Mouse (Mus musculus) stomach, postnatal 0 days (tissue): Measurements from ENCODE around the gene Xrcc4. TPM values are rescaled to one million over a fixed set of nuclear protein-coding genes. Genes with fewer than 3 reads are reported as not detected.

ENCODE experiments used
- ATAC-seq: fragments of 200-750 bp; cut with Nextera tagmentation; 2 replicates; pipeline ENCODE4 v1.8.0; 2017; ENCODE audit not compliant: low FRiP score, low TSS enrichment
- DNase-seq: peaks from one replicate; pipeline ENCODE4 v3.0.0-alpha.2; 2016; ENCODE audit warnings: low spot score
- H3K27ac ChIP-seq: fragments of 300-500 bp; sonication (generic); replicated peaks from 2 replicates; pipeline ENCODE4 v1.5.1; 2014; ENCODE audit warnings: mild to moderate bottlenecking, control low read depth
- H3K27me3 ChIP-seq: fragments of 300-500 bp; sonication (generic); 2 replicates; pipeline ENCODE4 v1.6.1; 2014; ENCODE audit warnings: low read length; ENCODE audit not compliant: control insufficient read depth, insufficient read depth
- H3K36me3 ChIP-seq: fragments of 300-500 bp; sonication (generic); 2 replicates; pipeline ENCODE4 v1.6.1; 2014; ENCODE audit warnings: low read length, mixed read lengths; ENCODE audit not compliant: control insufficient read depth, insufficient read depth
- H3K4me1 ChIP-seq: fragments of 300-500 bp; sonication (generic); replicated peaks from 2 replicates; pipeline ENCODE4 v1.6.1; 2014; ENCODE audit warnings: antibody characterized with exemption; ENCODE audit not compliant: control insufficient read depth, insufficient read depth
- H3K4me2 ChIP-seq: fragments of 300-500 bp; sonication (generic); replicated peaks from 2 replicates; pipeline ENCODE4 v1.6.1; 2014; ENCODE audit warnings: low read depth, mild to moderate bottlenecking, control low read depth, moderate library complexity
- H3K4me3 ChIP-seq: fragments of 300-500 bp; sonication (generic); 2 replicates; pipeline ENCODE4 v1.5.1; 2014; ENCODE audit warnings: low read depth, low read length, control low read depth
- H3K9ac ChIP-seq: fragments of 300-500 bp; sonication (generic); 2 replicates; pipeline ENCODE4 v1.6.1; 2014; ENCODE audit warnings: mild to moderate bottlenecking, low read length, control low read depth, mixed read lengths
- H3K9me3 ChIP-seq: fragments of 300-500 bp; sonication (generic); 2 replicates; pipeline ENCODE4 v1.6.1; 2016; ENCODE audit warnings: low read length; ENCODE audit not compliant: control insufficient read depth
- CTCF ChIP-seq: IDR thresholded peaks from 2 replicates; pipeline ENCODE4 v1.5.1; 2016; ENCODE audit warnings: antibody characterized with exemption, low read depth, mild to moderate bottlenecking, moderate library complexity
- EP300 ChIP-seq: optimal IDR thresholded peaks from 2 replicates; pipeline ENCODE3; 2016; ENCODE audit warnings: antibody characterized with exemption
- WGBS: fragments of 180-500 bp; shearing (Covaris S2); extraction: QIAGEN DNeasy Blood & Tissue Kit; methylation state at CpG from one replicate; pipeline ENCODE4 v1.1.7; 2014; 5-methylcytosine and 5-hydroxymethylcytosine counted together
- polyA plus RNA-seq: library from polyadenylated mRNA; unstranded; fragments of >200 nt; fragmentation: Nextera tagmentation; extraction: Ambion mirVana; gene quantifications from 2 replicates; pipeline ENCODE4 v1.2.1, GENCODE M21; 2015

Xrcc4 gene
- polyA plus RNA-seq, 1 experiment from 2014 or later = 11.0 TPM

GRCm38 (mm10) chr13:89875499-89875898 is 213.9 kb downstream of the Xrcc4 start:
- no peak for DNase-seq
- no peaks in the 10 kb centered on the region for H3K9me3 ChIP-seq
- no peaks in the 10 kb centered on the region for H3K36me3 ChIP-seq
- no peak for TF ChIP-seq CTCF
- TF ChIP-seq EP300 = no peak
- H3K4me2 ChIP-seq = no peak overlapping the region
- WGBS = 94% methylated on average over 4 of the region's 4 CpGs
- H3K4me1 ChIP-seq = no peaks in the 10 kb centered on the region
- no peak for ATAC-seq
- H3K9ac ChIP-seq = no peak overlapping the region
- H3K27me3 ChIP-seq = no peaks in the 10 kb centered on the region
- H3K4me3 ChIP-seq = no peak overlapping the region
- H3K27ac ChIP-seq = no peak overlapping the region

- no peaks in the 10 kb centered on the region for H3K36me3 ChIP-seq
- no peaks in the 10 kb centered on the region for H3K27me3 ChIP-seq
- TF ChIP-seq EP300 (no peak), CTCF (no peak)
- DNase-seq (no peak), ATAC-seq (no peak)
- H3K4me1 ChIP-seq = no peaks in the 10 kb centered on the region
- 71% methylated on average over 3 of the region's 3 CpGs for WGBS
- no peak overlapping the region for H3K9ac ChIP-seq
- H3K4me3 ChIP-seq = no peak overlapping the region
- H3K9me3 ChIP-seq = no peaks in the 10 kb centered on the region
- H3K27ac ChIP-seq = no peak overlapping the region
- H3K4me2 ChIP-seq = no peak overlapping the region
Measured at GRCm38 (mm10) chr13:89872725-89873124, 216.7 kb downstream of the Xrcc4 start.

- WGBS = 60% methylated on average over 5 of the region's 5 CpGs
- Histone ChIP-seq H3K9me3 (no peaks in the 10 kb centered on the region), H3K27me3 (no peaks in the 10 kb centered on the region), H3K4me2 (no peak overlapping the region), H3K4me1 (no peaks in the 10 kb centered on the region), H3K36me3 (no peaks in the 10 kb centered on the region), H3K4me3 (no peak overlapping the region), H3K9ac (no peak overlapping the region), H3K27ac (no peak overlapping the region)
- DNase-seq (no peak), ATAC-seq (no peak)
- no peak for TF ChIP-seq EP300
- TF ChIP-seq CTCF = no peak
Measured at GRCm38 (mm10) chr13:89854139-89854538, 235.3 kb downstream of the Xrcc4 start.

GRCm38 (mm10) chr13:89850746-89851145 is 238.7 kb downstream of the Xrcc4 start:
- no peak for TF ChIP-seq EP300
- TF ChIP-seq CTCF = no peak
- WGBS = 82% methylated on average over 2 of the region's 2 CpGs
- no peaks in the 10 kb centered on the region for H3K27me3 ChIP-seq
- no peak overlapping the region for H3K27ac ChIP-seq
- H3K4me3 ChIP-seq = no peak overlapping the region
- H3K9ac ChIP-seq = no peak overlapping the region
- H3K9me3 ChIP-seq = no peaks in the 10 kb centered on the region
- no peaks in the 10 kb centered on the region for H3K36me3 ChIP-seq
- DNase-seq (no peak), ATAC-seq (no peak)
- H3K4me1 ChIP-seq = no peaks in the 10 kb centered on the region
- H3K4me2 ChIP-seq = no peak overlapping the region

GRCm38 (mm10) chr13:89849955-89850354 is 239.5 kb downstream of the Xrcc4 start:
- no peaks in the 10 kb centered on the region for H3K36me3 ChIP-seq
- H3K27ac ChIP-seq = no peak overlapping the region
- no peak overlapping the region for H3K4me2 ChIP-seq
- no peak for DNase-seq
- WGBS = 97% methylated on average over 1 of the region's 1 CpGs
- no peaks in the 10 kb centered on the region for H3K9me3 ChIP-seq
- H3K4me1 ChIP-seq = no peaks in the 10 kb centered on the region
- TF ChIP-seq CTCF (no peak), EP300 (no peak)
- H3K9ac ChIP-seq = no peak overlapping the region
- no peak overlapping the region for H3K4me3 ChIP-seq
- H3K27me3 ChIP-seq = no peaks in the 10 kb centered on the region
- no peak for ATAC-seq

- DNase-seq (no peak), ATAC-seq (no peak)
- Histone ChIP-seq H3K36me3 (no peaks in the 10 kb centered on the region), H3K9me3 (no peaks in the 10 kb centered on the region), H3K27me3 (no peaks in the 10 kb centered on the region), H3K4me3 (no peak overlapping the region), H3K27ac (no peak overlapping the region), H3K9ac (no peak overlapping the region), H3K4me1 (no peaks in the 10 kb centered on the region), H3K4me2 (no peak overlapping the region)
- TF ChIP-seq CTCF (no peak), EP300 (no peak)
- 91% methylated on average over 3 of the region's 3 CpGs for WGBS
Measured at GRCm38 (mm10) chr13:89838635-89839034, 250.8 kb downstream of the Xrcc4 start.
